Mouse (Mus musculus): Measurements from ENCODE around the gene Irf8.

DNA sequence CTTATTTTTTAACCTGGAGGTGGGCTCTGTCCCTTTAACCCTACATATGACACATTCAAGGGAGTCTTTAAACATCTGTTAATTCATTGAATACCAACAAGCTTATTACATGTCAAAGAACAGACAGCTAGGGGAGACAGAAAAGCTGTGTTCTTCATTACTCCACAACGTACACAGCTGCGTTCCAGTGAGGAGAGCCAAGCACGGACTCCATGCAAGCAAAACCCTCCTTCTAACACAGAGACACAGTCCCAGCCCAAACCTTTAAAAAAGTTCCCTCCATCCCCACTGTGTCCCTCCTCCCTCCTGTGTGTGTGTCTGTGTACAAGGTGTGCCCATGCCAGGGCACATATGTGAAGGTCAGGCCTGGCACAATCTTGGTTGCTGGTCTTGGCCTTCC lies 30.0 kb upstream of the Irf8 start:
- no peak for TF ChIP-seq POLR2A (IDR thresholded peaks at IDR 0.05; ENCODE audit: control insufficient read depth in 1 of 2, insufficient read depth in 1 of 2, low read depth in 1 of 2, low read length in 2 of 2, poor library complexity in 1 of 2)
- no peak for TF ChIP-seq MAFK (IDR thresholded peaks at IDR 0.05; ENCODE audit: borderline replicate concordance, low read depth, low read length)
- TF ChIP-seq CTCF (IDR thresholded peaks at IDR 0.05 in 2 of 3, conservative IDR thresholded peaks at IDR 0.05 in 1 of 3; ENCODE audit: control insufficient read depth in 1 of 3, insufficient read depth in 1 of 3, low read depth in 2 of 3, low read length in 3 of 3, poor library complexity in 1 of 3, severe bottlenecking in 1 of 3): no peak
- no peak for TF ChIP-seq EP300 (IDR thresholded peaks at IDR 0.05; ENCODE audit: low read depth in 1 of 2, low read length in 2 of 2)
- TF ChIP-seq E2F4 (IDR thresholded peaks at IDR 0.05; ENCODE audit: borderline replicate concordance, low read depth, low read length): no peak

Measured in MEL (cell line).